Mouse (Mus musculus) cerebellum, adult 2 months (tissue): Measurements from ENCODE around the gene E130308A19Rik. TPM values are rescaled to one million over a fixed set of nuclear protein-coding genes. Genes with fewer than 3 reads are reported as not detected.

Experiments used
- DNase-seq, 2 experiments: peaks; one replicate each; pipeline ENCODE4 v3.0.0; 2021
- H3K27ac ChIP-seq: fragments of 200-500 bp; 2 replicates; pipeline ENCODE4 v1.5.1; 2012; ENCODE audit warnings: low read length, control low read depth, inconsistent platforms; ENCODE audit not compliant: insufficient read depth
- H3K27me3 ChIP-seq: fragments of 200-500 bp; 2 replicates; pipeline ENCODE4 v1.6.1; 2012; ENCODE audit warnings: inconsistent platforms, mild to moderate bottlenecking, low read length, moderate library complexity; ENCODE audit not compliant: control insufficient read depth, insufficient read depth
- H3K4me1 ChIP-seq: fragments of 200-500 bp; 2 replicates; pipeline ENCODE4 v1.6.1; 2011; ENCODE audit warnings: low read length; ENCODE audit not compliant: control insufficient read depth, insufficient read depth
- H3K4me3 ChIP-seq: fragments of 200-500 bp; replicated peaks from 2 replicates; pipeline ENCODE3; 2011; ENCODE audit warnings: mild to moderate bottlenecking, low read depth, low read length, control low read depth; ENCODE audit not compliant: insufficient read depth
- CTCF ChIP-seq: fragments of 200-500 bp; IDR thresholded peaks from 2 replicates; pipeline ENCODE4 v1.5.1; 2011; ENCODE audit warnings: low read depth, mild to moderate bottlenecking, control low read depth, low read length, moderate library complexity, borderline replicate concordance; ENCODE audit not compliant: insufficient read depth
- POLR2A ChIP-seq: fragments of 200-500 bp; IDR thresholded peaks from 2 replicates; pipeline ENCODE4 v1.6.1; 2011; ENCODE audit warnings: low read length, control low read depth, borderline replicate concordance; ENCODE audit not compliant: insufficient read depth
- WGBS: fragments of 180-500 bp; shearing (Covaris S2); methylation state at CpG from one replicate; pipeline ENCODE4 v1.1.7; 2018; 5-methylcytosine and 5-hydroxymethylcytosine counted together
- polyA plus RNA-seq: library from polyadenylated mRNA; depleted of rRNA; stranded (reverse); fragments of >200 nt; gene quantifications from 2 replicates; pipeline ENCODE4 v1.2.3, GENCODE M21; 2012

E130308A19Rik gene
- polyA plus RNA-seq, 1 experiment: 8.8 TPM

DNA sequence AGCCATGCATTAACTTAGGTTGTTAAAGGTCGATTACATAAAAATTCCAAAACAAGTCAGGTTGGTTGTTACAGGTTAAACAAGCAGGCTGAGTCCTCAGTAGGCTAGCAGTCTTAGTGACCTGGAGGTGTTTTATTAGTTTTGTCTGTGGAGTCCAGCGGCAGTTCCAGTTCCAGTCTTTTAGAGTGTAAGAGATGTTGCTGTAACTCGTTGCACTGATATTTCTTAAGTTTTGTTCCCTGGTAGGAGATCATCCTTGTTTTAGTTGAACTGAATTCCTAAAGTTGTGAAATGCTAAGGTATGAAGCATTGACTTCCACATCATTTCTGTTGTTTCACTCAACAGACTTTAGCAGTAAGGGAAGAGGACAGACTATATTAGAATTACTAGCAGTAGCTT, 70.8 kb downstream of the E130308A19Rik start:
- 94% methylated on average over 3 of the region's 3 CpGs for WGBS
- no peaks in the 10 kb centered on the region for H3K27me3 ChIP-seq
- no peak for DNase-seq
- H3K27ac ChIP-seq: no peak overlapping the region
- TF ChIP-seq POLR2A: no peak
- no peak for TF ChIP-seq CTCF
- no peak overlapping the region for H3K4me3 ChIP-seq
- no peaks in the 10 kb centered on the region for H3K4me1 ChIP-seq

DNA sequence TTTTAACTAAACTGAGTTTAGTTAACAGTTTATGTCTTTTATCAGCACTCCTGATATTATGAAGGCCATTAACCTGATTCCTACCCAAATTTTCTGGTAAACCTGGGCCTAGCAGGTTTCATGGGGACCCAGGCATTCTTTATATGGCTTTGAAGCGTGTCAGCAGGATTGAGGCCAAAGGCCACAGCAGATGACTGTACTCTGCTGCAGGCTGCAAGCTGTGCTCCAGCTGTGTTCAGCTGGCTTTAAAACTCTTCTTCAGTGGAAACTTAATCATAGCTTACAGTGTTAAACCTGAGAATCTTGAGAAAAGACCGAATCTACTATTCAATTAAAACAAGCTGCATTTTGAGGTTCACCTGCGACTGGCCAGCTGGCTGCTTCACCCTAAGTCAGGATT, 71.9 kb downstream of the E130308A19Rik start:
- Histone ChIP-seq H3K4me1 (no peaks in the 10 kb centered on the region), H3K27me3 (no peaks in the 10 kb centered on the region), H3K4me3 (no peak overlapping the region), H3K27ac (no peak overlapping the region)
- TF ChIP-seq POLR2A (no peak), CTCF (no peak)
- WGBS: 83% methylated on average over 3 of the region's 3 CpGs
- no peak for DNase-seq

DNA sequence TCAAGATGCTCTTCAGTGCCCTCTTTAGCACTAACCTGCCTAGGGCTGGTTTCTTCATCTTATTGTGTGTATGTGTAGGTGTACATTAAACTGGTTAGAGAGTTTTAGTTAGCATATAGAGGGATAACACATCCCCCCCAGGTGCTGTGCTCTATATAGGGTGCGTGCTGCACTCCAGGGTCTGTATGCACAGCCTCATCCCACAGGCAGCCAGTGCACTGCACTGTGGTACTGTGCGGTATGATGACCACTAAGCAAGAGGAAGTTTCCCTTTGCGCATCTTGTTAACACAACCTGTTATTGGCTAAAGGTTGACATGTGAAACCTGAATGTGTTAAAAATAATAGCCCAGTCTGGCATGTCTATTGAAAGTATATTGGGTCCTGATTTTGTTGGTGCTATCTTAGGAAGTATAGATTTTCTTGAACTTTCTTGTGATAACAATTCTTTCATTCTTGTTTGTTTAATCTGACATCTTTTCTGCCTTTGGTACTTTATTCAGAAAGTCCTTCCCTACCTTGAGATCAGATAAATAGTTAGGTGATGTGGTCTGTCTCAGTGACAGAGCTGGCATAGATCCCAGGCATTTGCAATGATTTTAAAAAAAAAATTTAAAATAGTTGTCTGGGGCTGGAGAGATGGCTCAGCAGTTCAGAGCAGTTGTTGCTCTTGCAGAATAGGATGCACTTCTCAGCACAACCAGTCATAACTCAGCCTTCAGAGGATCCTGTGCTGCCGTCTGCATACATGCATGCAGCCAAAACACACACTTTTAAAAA, 73.2 kb downstream of the E130308A19Rik start:
- no peak for TF ChIP-seq POLR2A
- TF ChIP-seq CTCF: no peak
- Histone ChIP-seq H3K4me1 (no peaks in the 10 kb centered on the region), H3K4me3 (no peak overlapping the region), H3K27ac (no peak overlapping the region), H3K27me3 (no peaks in the 10 kb centered on the region)
- WGBS: 89% methylated on average over 4 of the region's 4 CpGs
- DNase-seq: no peak

DNA sequence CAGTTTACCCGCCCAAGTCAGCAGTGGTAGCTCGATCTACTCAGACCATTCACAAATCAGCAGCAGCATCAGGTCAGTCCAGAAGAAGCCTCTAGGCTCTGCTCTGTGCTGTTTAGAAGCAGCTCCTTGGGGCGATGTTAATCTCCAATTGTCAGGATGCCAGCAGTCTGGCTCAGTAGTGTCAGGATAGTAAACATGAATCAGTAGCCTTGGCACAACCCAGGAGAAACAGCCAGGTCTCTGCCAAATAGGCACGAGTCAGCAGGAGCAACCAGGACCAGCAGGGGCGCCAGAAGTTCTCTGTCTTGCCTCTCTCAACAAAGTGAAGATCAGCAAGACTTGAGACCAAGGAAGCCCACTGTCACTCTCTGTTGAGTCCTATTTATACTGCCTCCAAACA, 83.3 kb downstream of the E130308A19Rik start:
- H3K27ac ChIP-seq: no peak overlapping the region
- H3K4me1 ChIP-seq: no peaks in the 10 kb centered on the region; the same call in none of the 2 replicates
- H3K27me3 ChIP-seq: no peaks in the 10 kb centered on the region
- peak; percentile 29 to 66 for DNase-seq
- 41% methylated on average over 5 of the region's 5 CpGs for WGBS
- no peak for TF ChIP-seq POLR2A
- TF ChIP-seq CTCF: no peak
- no peak overlapping the region for H3K4me3 ChIP-seq

DNA sequence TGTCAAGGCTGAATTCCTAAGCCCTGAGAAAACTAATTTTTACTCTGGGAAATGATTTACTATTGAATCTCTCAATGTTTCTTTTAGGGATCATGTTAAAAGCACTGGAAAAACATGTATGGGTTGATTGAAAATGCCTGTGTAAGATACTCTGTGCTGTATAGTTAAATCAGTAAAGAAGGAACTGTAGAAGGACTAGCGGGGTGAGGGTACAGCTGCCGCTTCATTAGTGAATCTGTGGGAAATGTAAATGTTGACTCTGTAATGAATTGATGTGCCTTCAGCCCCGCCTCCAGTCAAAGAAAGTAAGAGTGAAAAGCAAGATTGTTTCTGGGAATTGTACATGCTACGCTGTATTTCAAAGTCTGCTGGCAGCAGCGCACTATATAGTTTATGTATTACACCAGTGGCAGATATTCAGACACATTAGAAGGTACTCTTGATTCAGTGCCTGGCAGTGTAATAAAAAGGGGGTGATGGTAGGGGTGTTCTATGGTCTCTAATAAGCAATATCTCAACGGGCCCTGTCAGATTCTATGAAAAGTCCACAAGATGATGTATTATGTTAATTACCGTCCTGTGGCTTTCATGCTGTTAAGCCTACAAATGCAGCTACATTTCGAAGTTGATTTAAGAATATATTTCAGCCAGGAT, 84.9 kb downstream of the E130308A19Rik start:
- 76% methylated on average over 8 of the region's 8 CpGs for WGBS

DNA sequence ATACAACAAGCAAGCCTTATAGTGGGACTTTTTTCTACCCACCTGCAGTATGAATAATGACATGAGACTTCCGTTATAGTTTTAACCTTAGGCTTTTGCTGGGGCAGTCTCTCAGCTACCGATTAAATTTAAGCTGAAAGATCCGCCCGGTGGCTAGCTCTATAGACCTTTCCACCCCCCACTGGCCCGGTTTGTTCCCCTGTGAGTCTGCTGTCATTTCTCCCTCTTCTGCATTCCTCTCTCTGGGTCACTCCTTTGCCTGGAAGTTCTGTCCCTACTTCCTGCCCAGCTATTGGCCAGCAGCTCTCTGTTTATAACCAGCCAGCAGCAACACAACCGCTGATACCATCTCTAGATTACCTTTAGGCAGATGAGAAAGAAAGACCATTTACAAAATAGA, 86.4 kb downstream of the E130308A19Rik start:
- DNase-seq: no peak
- 62% methylated on average over 6 of the region's 6 CpGs for WGBS
- no peaks in the 10 kb centered on the region; the same call in 1 of the 2 replicates for H3K4me1 ChIP-seq

More for the DNA sequence above, 84.9 kb downstream of the E130308A19Rik start:
- DNase-seq: no peak
- Histone ChIP-seq H3K27ac (no peak overlapping the region), H3K4me3 (no peak overlapping the region), H3K27me3 (no peaks in the 10 kb centered on the region), H3K4me1 (no peaks in the 10 kb centered on the region; the same call in none of the 2 replicates)
- TF ChIP-seq CTCF (no peak), POLR2A (no peak)

DNA sequence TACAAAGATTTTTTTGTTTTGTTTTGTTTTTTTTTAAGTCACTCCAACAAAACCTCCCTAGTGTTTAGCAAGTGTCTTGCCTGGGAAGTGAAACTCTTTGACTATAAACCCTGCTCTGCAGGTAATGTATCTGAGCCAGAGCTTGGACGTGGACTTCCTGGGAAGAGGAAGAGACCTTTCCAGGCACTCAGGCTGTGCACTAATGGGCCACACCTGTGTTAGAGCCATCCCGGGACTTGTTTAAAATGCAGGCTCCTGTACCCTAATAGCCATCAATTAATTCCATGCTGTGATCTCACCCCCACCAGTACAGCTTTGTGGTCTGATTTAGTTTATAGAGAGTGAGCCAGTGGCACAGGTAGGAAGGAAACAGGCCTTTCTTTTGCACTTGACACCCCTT, 86.9 kb downstream of the E130308A19Rik start:
- Histone ChIP-seq H3K4me3 (no peak overlapping the region), H3K27ac (no peak overlapping the region), H3K27me3 (no peaks in the 10 kb centered on the region), H3K4me1 (no peaks in the 10 kb centered on the region; the same call in 1 of the 2 replicates)
- TF ChIP-seq CTCF (no peak), POLR2A (no peak)
- 11% methylated on average over 2 of the region's 2 CpGs for WGBS
- no peak for DNase-seq

More for the DNA sequence above, 86.4 kb downstream of the E130308A19Rik start:
- TF ChIP-seq CTCF (no peak), POLR2A (no peak)
- no peak overlapping the region for H3K27ac ChIP-seq
- H3K27me3 ChIP-seq: no peaks in the 10 kb centered on the region
- H3K4me3 ChIP-seq: no peak overlapping the region

DNA sequence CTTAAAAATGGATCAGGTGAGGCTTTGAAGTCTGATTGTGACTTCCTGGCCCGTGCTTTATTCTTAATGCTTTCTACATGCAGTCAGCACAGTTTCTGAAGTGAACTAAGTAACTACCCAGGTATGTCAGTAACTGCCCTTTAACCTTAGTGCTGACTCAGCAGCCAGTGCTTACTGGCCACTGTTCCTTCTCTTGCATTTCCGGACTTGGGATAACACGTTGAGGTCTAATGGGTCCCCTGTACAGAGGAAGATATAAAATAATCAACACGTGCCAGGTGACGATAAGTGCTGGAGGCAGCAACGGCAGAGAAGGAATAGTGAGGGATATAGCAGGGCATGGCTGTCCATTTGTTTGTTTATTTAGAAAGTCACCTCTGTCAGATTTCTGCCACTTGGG, 88.5 kb downstream of the E130308A19Rik start:
- 92% methylated on average over 6 of the region's 6 CpGs for WGBS
- no peaks in the 10 kb centered on the region for H3K27me3 ChIP-seq
- no peaks in the 10 kb centered on the region; the same call in 1 of the 2 replicates for H3K4me1 ChIP-seq

More for the DNA sequence above, 88.5 kb downstream of the E130308A19Rik start:
- TF ChIP-seq POLR2A (no peak), CTCF (no peak)
- Histone ChIP-seq H3K4me3 (no peak overlapping the region), H3K27ac (no peak overlapping the region)
- DNase-seq: no peak
